Mouse (Mus musculus): Measurements from ENCODE around the gene Sox5. TPM values are rescaled to one million over a fixed set of nuclear protein-coding genes. Genes with fewer than 3 reads are reported as not detected.
"Not testable (repeated sequence)": the region's sequence is repeated elsewhere in the genome, so short reads cannot be mapped to it uniquely, and the experiment has no call there.

Gene Sox5
- polyA plus RNA-seq, 1 experiment from 2014 or later = 25.5 TPM

GRCm38 (mm10) chr6:144298641-144299502, 482.9 kb downstream of the Sox5 start:
- H3K36me3 ChIP-seq = no peaks in the 10 kb centered on the region
- no peak overlapping the region for H3K9ac ChIP-seq
- no peaks in the 10 kb centered on the region for H3K4me1 ChIP-seq
- peak overlapping the region; percentile 16; the same call in 1 of the 2 replicates for H3K4me2 ChIP-seq
- 48% methylated on average over 23 of the region's 23 CpGs for WGBS
- no peaks in the 10 kb centered on the region for H3K27me3 ChIP-seq (replicated peaks)
- H3K9me3 ChIP-seq = no peaks in the 10 kb centered on the region
- H3K27ac ChIP-seq = no peak overlapping the region
- ATAC-seq (ENCODE audit: insufficient read depth, low FRiP score, low read depth) = no peak
- no peak overlapping the region for H3K4me3 ChIP-seq (replicated peaks)

GRCm38 (mm10) chr6:144297846-144298245, 483.9 kb downstream of the Sox5 start:
- no peaks in the 10 kb centered on the region for H3K9me3 ChIP-seq
- ATAC-seq (ENCODE audit: insufficient read depth, low FRiP score, low read depth) = no peak
- WGBS = 81% methylated on average over 5 of the region's 5 CpGs

GRCm38 (mm10) chr6:144297131-144297530, 484.6 kb downstream of the Sox5 start:
- H3K36me3 ChIP-seq = no peaks in the 10 kb centered on the region

More at GRCm38 (mm10) chr6:144297846-144298245, 483.9 kb downstream of the Sox5 start:
- no peaks in the 10 kb centered on the region for H3K4me1 ChIP-seq
- no peaks in the 10 kb centered on the region for H3K36me3 ChIP-seq
- no peak overlapping the region for H3K4me3 ChIP-seq (replicated peaks)
- H3K27me3 ChIP-seq (replicated peaks) = no peaks in the 10 kb centered on the region
- H3K27ac ChIP-seq = no peak overlapping the region
- no peak overlapping the region for H3K4me2 ChIP-seq
- H3K9ac ChIP-seq = no peak overlapping the region

GRCm38 (mm10) chr6:144291526-144291925, 490.3 kb downstream of the Sox5 start:
- ATAC-seq (ENCODE audit: insufficient read depth, low FRiP score, low read depth) = no peak
- no peaks in the 10 kb centered on the region for H3K4me1 ChIP-seq
- H3K27ac ChIP-seq = no peak overlapping the region
- no peaks in the 10 kb centered on the region for H3K36me3 ChIP-seq
- 80% methylated on average over 4 of the region's 4 CpGs for WGBS
- no peaks in the 10 kb centered on the region for H3K9me3 ChIP-seq
- no peak overlapping the region for H3K9ac ChIP-seq
- H3K4me3 ChIP-seq (replicated peaks) = no peak overlapping the region
- H3K27me3 ChIP-seq (replicated peaks) = no peaks in the 10 kb centered on the region
- no peak overlapping the region for H3K4me2 ChIP-seq

More at GRCm38 (mm10) chr6:144297131-144297530, 484.6 kb downstream of the Sox5 start:
- Histone ChIP-seq H3K27me3 (replicated peaks) (no peaks in the 10 kb centered on the region), H3K9ac (no peak overlapping the region), H3K27ac (no peak overlapping the region), H3K4me1 (no peaks in the 10 kb centered on the region), H3K4me2 (no peak overlapping the region), H3K4me3 (replicated peaks) (no peak overlapping the region), H3K9me3 (no peaks in the 10 kb centered on the region)
- ATAC-seq (ENCODE audit: insufficient read depth, low FRiP score, low read depth) = no peak
- WGBS = 77% methylated on average over 1 of the region's 1 CpGs

- no peak overlapping the region for H3K27ac ChIP-seq
- no peaks in the 10 kb centered on the region for H3K36me3 ChIP-seq
- no peak overlapping the region for H3K4me2 ChIP-seq
- H3K27me3 ChIP-seq (replicated peaks) = no peaks in the 10 kb centered on the region
- no peaks in the 10 kb centered on the region for H3K4me1 ChIP-seq
- ATAC-seq (ENCODE audit: insufficient read depth, low FRiP score, low read depth) = no peak
- WGBS = 79% methylated on average over 4 of the region's 4 CpGs
- no peak overlapping the region for H3K4me3 ChIP-seq (replicated peaks)
- H3K9me3 ChIP-seq = no peaks in the 10 kb centered on the region
- no peak overlapping the region for H3K9ac ChIP-seq
Measured at GRCm38 (mm10) chr6:144286122-144286521, 495.7 kb downstream of the Sox5 start.

GRCm38 (mm10) chr6:144283191-144283590, 498.6 kb downstream of the Sox5 start:
- Histone ChIP-seq H3K36me3 (no peaks in the 10 kb centered on the region), H3K9me3 (no peaks in the 10 kb centered on the region), H3K27ac (no peak overlapping the region), H3K4me2 (no peak overlapping the region), H3K4me1 (no peaks in the 10 kb centered on the region), H3K27me3 (replicated peaks) (no peaks in the 10 kb centered on the region), H3K9ac (no peak overlapping the region), H3K4me3 (replicated peaks) (no peak overlapping the region)
- WGBS = 66% methylated on average over 6 of the region's 8 CpGs
- ATAC-seq (ENCODE audit: insufficient read depth, low FRiP score, low read depth) = no peak

GRCm38 (mm10) chr6:144282756-144283155, 499.0 kb downstream of the Sox5 start:
- 78% methylated on average over 12 of the region's 12 CpGs for WGBS
- H3K36me3 ChIP-seq = no peaks in the 10 kb centered on the region

GRCm38 (mm10) chr6:144281661-144282060, 500.1 kb downstream of the Sox5 start:
- no peaks in the 10 kb centered on the region for H3K27me3 ChIP-seq (replicated peaks)
- H3K4me3 ChIP-seq (replicated peaks) = no peak overlapping the region
- H3K4me2 ChIP-seq = no peak overlapping the region
- no peaks in the 10 kb centered on the region for H3K4me1 ChIP-seq
- ATAC-seq (ENCODE audit: insufficient read depth, low FRiP score, low read depth) = no peak
- no peaks in the 10 kb centered on the region for H3K9me3 ChIP-seq
- H3K27ac ChIP-seq = no peak overlapping the region
- no peaks in the 10 kb centered on the region for H3K36me3 ChIP-seq
- 92% methylated on average over 3 of the region's 3 CpGs for WGBS
- no peak overlapping the region for H3K9ac ChIP-seq

More at GRCm38 (mm10) chr6:144282756-144283155, 499.0 kb downstream of the Sox5 start:
- Histone ChIP-seq H3K4me2 (no peak overlapping the region), H3K4me3 (replicated peaks) (no peak overlapping the region), H3K27me3 (replicated peaks) (no peaks in the 10 kb centered on the region), H3K9me3 (no peaks in the 10 kb centered on the region), H3K27ac (no peak overlapping the region), H3K9ac (no peak overlapping the region), H3K4me1 (no peaks in the 10 kb centered on the region)
- no peak for ATAC-seq (ENCODE audit: insufficient read depth, low FRiP score, low read depth)

- Histone ChIP-seq H3K4me1 (no peaks in the 10 kb centered on the region), H3K4me3 (replicated peaks) (no peak overlapping the region), H3K36me3 (no peaks in the 10 kb centered on the region), H3K4me2 (no peak overlapping the region), H3K27me3 (replicated peaks) (no peaks in the 10 kb centered on the region), H3K9me3 (no peaks in the 10 kb centered on the region), H3K27ac (no peak overlapping the region), H3K9ac (no peak overlapping the region)
- 40% methylated on average over 13 of the region's 13 CpGs for WGBS
- no peak for ATAC-seq (ENCODE audit: insufficient read depth, low FRiP score, low read depth)
Measured at GRCm38 (mm10) chr6:144278505-144279053, 503.2 kb downstream of the Sox5 start.

- not testable (repeated sequence) for ATAC-seq (ENCODE audit: insufficient read depth, low FRiP score, low read depth); H3K27me3 ChIP-seq (replicated peaks); H3K4me1 ChIP-seq; H3K9ac ChIP-seq; H3K4me2 ChIP-seq; H3K36me3 ChIP-seq; H3K4me3 ChIP-seq (replicated peaks); H3K27ac ChIP-seq; H3K9me3 ChIP-seq
- 47% methylated on average over 4 of the region's 4 CpGs for WGBS
Measured at GRCm38 (mm10) chr6:144273425-144273824, 508.4 kb downstream of the Sox5 start.

GRCm38 (mm10) chr6:144271326-144271725, 510.5 kb downstream of the Sox5 start:
- H3K27me3 ChIP-seq (replicated peaks) = no peaks in the 10 kb centered on the region
- H3K27ac ChIP-seq = no peak overlapping the region
- no peak overlapping the region for H3K4me2 ChIP-seq
- no peaks in the 10 kb centered on the region for H3K9me3 ChIP-seq
- WGBS = 84% methylated on average over 2 of the region's 2 CpGs
- H3K4me1 ChIP-seq = no peaks in the 10 kb centered on the region
- no peak overlapping the region for H3K9ac ChIP-seq
- ATAC-seq (ENCODE audit: insufficient read depth, low FRiP score, low read depth) = no peak
- no peaks in the 10 kb centered on the region for H3K36me3 ChIP-seq
- H3K4me3 ChIP-seq (replicated peaks) = no peak overlapping the region

- Histone ChIP-seq H3K27me3 (replicated peaks) (no peaks in the 10 kb centered on the region), H3K36me3 (no peaks in the 10 kb centered on the region), H3K27ac (no peak overlapping the region), H3K9me3 (no peaks in the 10 kb centered on the region), H3K4me3 (replicated peaks) (no peak overlapping the region), H3K9ac (no peak overlapping the region), H3K4me1 (no peaks in the 10 kb centered on the region), H3K4me2 (no peak overlapping the region)
- WGBS = 75% methylated on average over 3 of the region's 3 CpGs
- no peak for ATAC-seq (ENCODE audit: insufficient read depth, low FRiP score, low read depth)
Measured at GRCm38 (mm10) chr6:144270306-144270705, 511.5 kb downstream of the Sox5 start.

All from stomach, embryonic 15.5 days (tissue).